Mouse (Mus musculus) limb, embryonic 11.5 days (tissue): ENCODE measurements at regions not wholly inside any gene's neighbourhood (a gene's known extent, or its start where the extent isn't known, plus 50 kb on each side); places are given as distances from the start of the nearest gene placed in this dataset.
"Not testable (repeated sequence)": the region's sequence is repeated elsewhere in the genome, so short reads cannot be mapped to it uniquely, and the experiment has no call there.

Experiments
- ATAC-seq: fragments of 200-750 bp; cut with Nextera tagmentation; 2 replicates; pipeline ENCODE4 v1.8.0; 2017; ENCODE audit warnings: low read depth; ENCODE audit not compliant: insufficient number of reproducible peaks, low FRiP score, low TSS enrichment
- DNase-seq: peaks from one replicate; pipeline ENCODE4 v3.0.0-alpha.2; 2015; ENCODE audit warnings: low spot score
- H3K27ac ChIP-seq: fragments of 300-500 bp; sonication (generic); replicated peaks from 2 replicates; pipeline ENCODE4 v1.5.1; 2014; ENCODE audit warnings: low read depth, mild to moderate bottlenecking, low read length
- H3K27me3 ChIP-seq: fragments of 300-500 bp; sonication (generic); 2 replicates; pipeline ENCODE4 v1.6.1; 2014; ENCODE audit warnings: mild to moderate bottlenecking, low read length, mixed read lengths; ENCODE audit not compliant: control insufficient read depth, insufficient read depth
- H3K36me3 ChIP-seq: fragments of 300-500 bp; sonication (generic); 2 replicates; pipeline ENCODE4 v1.6.1; 2014; ENCODE audit warnings: mild to moderate bottlenecking, low read length, moderate library complexity, mixed read lengths; ENCODE audit not compliant: control insufficient read depth, insufficient read depth
- H3K4me1 ChIP-seq: fragments of 300-500 bp; sonication (generic); 2 replicates; pipeline ENCODE4 v1.6.1; 2014; ENCODE audit warnings: low read length, mixed read lengths; ENCODE audit not compliant: control insufficient read depth, insufficient read depth
- H3K4me2 ChIP-seq: fragments of 300-500 bp; sonication (generic); 2 replicates; pipeline ENCODE4 v1.6.1; 2014; ENCODE audit warnings: low read depth, mild to moderate bottlenecking, moderate library complexity; ENCODE audit not compliant: severe bottlenecking
- H3K4me3 ChIP-seq: fragments of 300-500 bp; sonication (generic); 2 replicates; pipeline ENCODE4 v1.5.1; 2014; ENCODE audit warnings: low read depth, low read length
- H3K9ac ChIP-seq: fragments of 300-500 bp; sonication (generic); 2 replicates; pipeline ENCODE4 v1.6.1; 2014; ENCODE audit warnings: mild to moderate bottlenecking, low read length
- H3K9me3 ChIP-seq: fragments of 300-500 bp; sonication (generic); 2 replicates; pipeline ENCODE4 v1.6.1; 2016; ENCODE audit warnings: low read length; ENCODE audit not compliant: control insufficient read depth
- WGBS: fragments of 180-500 bp; shearing (Covaris S2); extraction: QIAGEN DNeasy Blood & Tissue Kit; methylation state at CpG from one replicate; pipeline ENCODE4 v1.1.7; 2014; 5-methylcytosine and 5-hydroxymethylcytosine counted together

GRCm38 (mm10) chr10:19297669-19298068 is 58.7 kb upstream of the Olig3 start:
- Histone ChIP-seq H3K27ac (no peak overlapping the region), H3K4me1 (no peaks in the 10 kb centered on the region), H3K36me3 (no peaks in the 10 kb centered on the region), H3K9ac (no peak overlapping the region), H3K4me3 (no peak overlapping the region), H3K9me3 (no peaks in the 10 kb centered on the region), H3K27me3 (no peaks in the 10 kb centered on the region), H3K4me2 (no peak overlapping the region)
- 55% methylated on average over 3 of the region's 3 CpGs for WGBS
- peak; percentile 30 for DNase-seq
- no peak for ATAC-seq

DNA sequence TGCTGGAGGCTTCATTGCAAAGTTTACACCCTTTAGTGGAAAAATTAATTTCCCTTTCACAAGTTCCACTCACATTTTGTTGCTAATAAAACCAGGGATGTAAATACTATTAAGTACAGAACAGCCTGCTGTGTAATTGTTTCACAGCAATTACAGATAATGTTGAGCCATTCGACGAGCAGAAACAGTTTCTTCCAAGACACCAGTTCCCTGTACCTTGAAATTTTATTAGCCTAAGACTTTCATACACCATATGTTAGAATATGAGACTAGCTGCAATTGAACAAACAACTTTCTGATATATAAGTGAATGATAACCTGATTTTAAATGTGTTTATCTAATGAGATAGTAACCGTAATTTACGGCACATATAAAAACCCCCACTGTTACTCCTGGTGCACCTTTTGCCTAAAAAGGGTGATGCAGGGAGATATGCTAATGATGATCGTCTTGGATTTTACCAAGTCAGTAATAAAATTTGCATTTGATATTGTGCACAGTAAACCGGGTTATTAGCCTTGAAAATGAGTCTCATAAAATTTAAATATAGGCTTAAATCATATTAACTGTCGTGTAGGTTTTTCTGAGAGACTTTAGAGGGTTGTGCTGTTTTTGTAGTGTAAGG is 60.8 kb upstream of the Olig3 start:
- no peaks in the 10 kb centered on the region for H3K36me3 ChIP-seq
- no peak overlapping the region for H3K9ac ChIP-seq
- H3K27me3 ChIP-seq, result no peaks in the 10 kb centered on the region
- 61% methylated on average over 7 of the region's 7 CpGs for WGBS
- no peak overlapping the region for H3K27ac ChIP-seq
- no peak overlapping the region for H3K4me3 ChIP-seq
- no peaks in the 10 kb centered on the region for H3K4me1 ChIP-seq
- no peaks in the 10 kb centered on the region for H3K9me3 ChIP-seq
- ATAC-seq (no peak), DNase-seq (no peak)
- H3K4me2 ChIP-seq, result no peak overlapping the region

GRCm38 (mm10) chr10:19291474-19291873 is 64.9 kb upstream of the Olig3 start:
- Histone ChIP-seq H3K27ac (no peak overlapping the region), H3K4me1 (no peaks in the 10 kb centered on the region), H3K36me3 (no peaks in the 10 kb centered on the region), H3K9ac (no peak overlapping the region), H3K4me3 (no peak overlapping the region), H3K9me3 (no peaks in the 10 kb centered on the region), H3K4me2 (no peak overlapping the region), H3K27me3 (no peaks in the 10 kb centered on the region)
- DNase-seq, result no peak
- ATAC-seq, result no peak
- 85% methylated on average over 5 of the region's 5 CpGs for WGBS

DNA sequence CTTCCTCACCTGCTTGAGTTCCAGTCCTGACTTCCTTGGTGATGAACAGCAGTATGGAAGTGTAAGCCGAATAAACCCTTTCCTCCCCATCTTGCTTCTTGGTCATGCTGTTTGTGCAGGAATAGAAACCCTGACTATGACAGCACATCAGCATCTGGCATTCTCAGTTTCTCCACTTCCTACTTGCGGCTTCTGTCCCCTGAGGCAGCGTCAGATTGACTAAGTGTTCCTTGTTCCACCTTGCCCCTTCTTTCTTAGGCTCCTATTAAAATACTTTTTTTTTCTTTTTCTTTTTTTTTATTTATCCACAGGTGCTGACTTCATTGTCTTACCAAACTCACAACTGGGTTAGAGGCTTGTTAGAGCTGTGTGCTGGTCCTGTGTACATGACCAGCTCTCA is 65.3 kb upstream of the Olig3 start:
- H3K9me3 ChIP-seq, H3K27me3 ChIP-seq, H3K9ac ChIP-seq, H3K36me3 ChIP-seq, H3K4me1 ChIP-seq, H3K4me2 ChIP-seq, H3K27ac ChIP-seq, H3K4me3 ChIP-seq, DNase-seq, ATAC-seq: not testable (repeated sequence)
- WGBS, result 84% methylated on average over 3 of the region's 3 CpGs

- DNase-seq, result no peak
- Histone ChIP-seq H3K4me2 (no peak overlapping the region), H3K27ac (no peak overlapping the region), H3K4me1 (no peaks in the 10 kb centered on the region), H3K27me3 (no peaks in the 10 kb centered on the region), H3K36me3 (no peaks in the 10 kb centered on the region), H3K9me3 (no peaks in the 10 kb centered on the region), H3K9ac (no peak overlapping the region), H3K4me3 (no peak overlapping the region)
- WGBS, result 94% methylated on average over 3 of the region's 3 CpGs
- no peak for ATAC-seq
Observed at GRCm38 (mm10) chr10:19282166-19282565, 74.2 kb upstream of the Olig3 start.

- Histone ChIP-seq H3K9me3 (no peaks in the 10 kb centered on the region), H3K27ac (no peak overlapping the region), H3K27me3 (no peaks in the 10 kb centered on the region), H3K9ac (no peak overlapping the region), H3K4me2 (no peak overlapping the region), H3K4me1 (no peaks in the 10 kb centered on the region), H3K36me3 (no peaks in the 10 kb centered on the region), H3K4me3 (no peak overlapping the region)
- DNase-seq (no peak), ATAC-seq (no peak)
- WGBS, result 90% methylated on average over 4 of the region's 4 CpGs
Observed at GRCm38 (mm10) chr10:19281021-19281420, 75.3 kb upstream of the Olig3 start.

DNA sequence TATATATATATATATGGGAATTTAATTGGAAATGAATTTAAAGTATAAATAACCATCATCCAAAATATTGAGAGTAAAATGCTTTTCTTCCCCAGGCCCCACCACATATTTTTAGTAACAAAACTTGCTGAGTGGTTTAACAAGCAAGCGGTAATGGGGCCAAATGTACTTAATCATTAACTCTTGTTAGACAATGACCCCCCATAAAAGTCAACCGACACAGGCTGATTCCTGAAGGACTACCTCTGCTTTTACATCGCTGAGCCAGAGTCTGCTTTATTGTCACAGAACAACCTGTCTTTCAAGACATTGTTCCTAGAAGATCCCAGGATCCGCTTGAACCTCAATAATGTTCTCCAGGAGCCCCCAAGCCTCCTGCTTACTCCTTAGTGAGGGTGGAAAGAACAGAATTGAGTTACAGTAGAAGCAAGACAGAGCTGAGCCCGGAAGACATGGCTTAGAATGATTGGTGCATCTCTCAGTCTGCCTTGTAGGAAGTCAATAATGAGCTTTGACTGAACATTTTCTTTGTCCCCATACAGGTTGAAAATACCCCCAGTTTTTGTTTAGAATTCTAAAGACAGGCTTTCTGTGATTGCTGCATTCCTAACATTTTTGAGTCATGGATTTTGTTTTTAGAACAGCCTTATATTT is 78.0 kb upstream of the Olig3 start:
- no peaks in the 10 kb centered on the region for H3K9me3 ChIP-seq
- no peak overlapping the region for H3K9ac ChIP-seq
- H3K4me1 ChIP-seq, result no peaks in the 10 kb centered on the region
- ATAC-seq (no peak), DNase-seq (no peak)
- no peaks in the 10 kb centered on the region for H3K27me3 ChIP-seq
- no peak overlapping the region for H3K4me3 ChIP-seq
- H3K4me2 ChIP-seq, result no peak overlapping the region
- 42% methylated on average over 5 of the region's 5 CpGs for WGBS
- H3K27ac ChIP-seq, result no peak overlapping the region
- H3K36me3 ChIP-seq, result no peaks in the 10 kb centered on the region

GRCm38 (mm10) chr10:19277103-19277827 is 79.1 kb upstream of the Olig3 start:
- no peaks in the 10 kb centered on the region for H3K36me3 ChIP-seq
- no peak overlapping the region for H3K27ac ChIP-seq
- no peak overlapping the region for H3K9ac ChIP-seq
- no peak overlapping the region for H3K4me3 ChIP-seq
- H3K27me3 ChIP-seq, result no peaks in the 10 kb centered on the region
- DNase-seq (no peak), ATAC-seq (no peak)
- 67% methylated on average over 9 of the region's 9 CpGs for WGBS
- no peaks in the 10 kb centered on the region for H3K4me1 ChIP-seq
- no peak overlapping the region for H3K4me2 ChIP-seq
- no peaks in the 10 kb centered on the region for H3K9me3 ChIP-seq
